Comparison of ENCODE assay signal across 14 mouse cellular contexts in genomic region chr11:54845470-54846442, GRCm38 (mm10). TPM values are rescaled to one million over a fixed set of nuclear protein-coding genes. Genes with fewer than 3 reads are reported as not detected.
DNase-seq lines count a peak whose midpoint lies in the region; ATAC-seq lines count a peak whose summit lies in the region.
"Had no signal": no experiment of that assay in that cellular context is flagged by ENCODE, and none has a peak within 500 bp of the region (broad histone marks: within the 10 kb centered on the region; RNA-seq: fewer than 3 reads in every experiment).

No protein-coding gene starts in this region.

- H3K4me1 ChIP-seq in forebrain, embryonic 11.5 days (replicated peaks; ENCODE audit: control insufficient read depth, insufficient read depth, low read length) = 0 out of 2 replicates have a peak, but pooled peaks cover 2% of the 10 kb centered on the region
- peaks cover 8% of the 10 kb centered on the region; the same call in 1 of the 2 replicates for H3K4me1 ChIP-seq in forebrain, embryonic 15.5 days
- no peaks in the 10 kb centered on the region for H3K4me1 ChIP-seq in lung, embryonic 15.5 days
- peaks cover 21% of the 10 kb centered on the region for H3K4me1 ChIP-seq in embryonic facial prominence, embryonic 10.5 days
- peaks cover 17% of the 10 kb centered on the region for H3K4me1 ChIP-seq in midbrain, embryonic 12.5 days

- H3K4me3 ChIP-seq in forebrain, embryonic 11.5 days (ENCODE audit: low read depth, low read length) = no peak overlapping the region
- no peak overlapping the region for H3K4me3 ChIP-seq in forebrain, embryonic 15.5 days
- H3K4me3 ChIP-seq in lung, embryonic 15.5 days = no peak overlapping the region
- no peak overlapping the region for H3K4me3 ChIP-seq in embryonic facial prominence, embryonic 10.5 days
- no peak overlapping the region for H3K4me3 ChIP-seq in midbrain, embryonic 12.5 days
- H3K4me3 ChIP-seq: liver, embryonic 12.5 days; megakaryocyte, embryonic 14.5 days; stomach, embryonic 15.5 days had no signal

- H3K9ac ChIP-seq in forebrain, embryonic 11.5 days (ENCODE audit: low read length) = no peak overlapping the region
- H3K9ac ChIP-seq in forebrain, embryonic 15.5 days (replicated peaks) = no peak overlapping the region
- H3K9ac ChIP-seq in lung, embryonic 15.5 days = no peak overlapping the region
- H3K9ac ChIP-seq in midbrain, embryonic 12.5 days (replicated peaks) = no peak overlapping the region
- H3K9ac ChIP-seq: liver, embryonic 12.5 days; stomach, embryonic 15.5 days had no signal

- no peaks in the 10 kb centered on the region for H3K27me3 ChIP-seq in forebrain, embryonic 11.5 days (ENCODE audit: control insufficient read depth, insufficient read depth, low read length)
- no peaks in the 10 kb centered on the region for H3K27me3 ChIP-seq in forebrain, embryonic 15.5 days
- H3K27me3 ChIP-seq in lung, embryonic 15.5 days = no peaks in the 10 kb centered on the region
- H3K27me3 ChIP-seq in embryonic facial prominence, embryonic 10.5 days (replicated peaks; ENCODE audit: low read depth, poor library complexity, severe bottlenecking) = no peaks in the 10 kb centered on the region
- H3K27me3 ChIP-seq in midbrain, embryonic 12.5 days = no peaks in the 10 kb centered on the region
- H3K27me3 ChIP-seq: liver, embryonic 12.5 days; megakaryocyte, embryonic 14.5 days; stomach, embryonic 15.5 days had no signal

- 0 out of 2 replicates have a peak overlapping the region, but pooled peaks have one; percentile 18 for H3K27ac ChIP-seq in forebrain, embryonic 11.5 days (ENCODE audit: low read depth, low read length)
- H3K27ac ChIP-seq in forebrain, embryonic 15.5 days (replicated peaks) = no peak overlapping the region
- H3K27ac ChIP-seq in lung, embryonic 15.5 days = peak overlapping the region; percentile 7; the same call in 1 of the 2 replicates
- H3K27ac ChIP-seq in embryonic facial prominence, embryonic 10.5 days (replicated peaks) = peak overlapping the region; percentile 35
- H3K27ac ChIP-seq in midbrain, embryonic 12.5 days (replicated peaks) = peak overlapping the region; percentile 61
- H3K27ac ChIP-seq: liver, embryonic 12.5 days; stomach, embryonic 15.5 days had no signal

- 54% methylated on average over 8 of the region's 8 CpGs for WGBS in forebrain, embryonic 11.5 days
- 42% methylated on average over 8 of the region's 8 CpGs for WGBS in forebrain, embryonic 15.5 days
- WGBS in lung, embryonic 15.5 days = 54% methylated on average over 8 of the region's 8 CpGs
- 62% methylated on average over 8 of the region's 8 CpGs for WGBS in embryonic facial prominence, embryonic 10.5 days
- 30% methylated on average over 8 of the region's 8 CpGs for WGBS in midbrain, embryonic 12.5 days

- DNase-seq in forebrain, embryonic 11.5 days (ENCODE audit: low spot score) = no peak
- DNase-seq in lung, postnatal 10 days = no peak
- DNase-seq in embryonic facial prominence, embryonic 10.5 days (ENCODE audit: low spot score) = no peak
- no peak for DNase-seq in cerebellum, adult 11 months
- no peak for DNase-seq in kidney, postnatal 25 days
- DNase-seq: heart, postnatal 4 days; kidney, postnatal 36 days; right cerebral cortex, adult 18-20 months had no signal

- H3K36me3 ChIP-seq in forebrain, embryonic 11.5 days (ENCODE audit: control insufficient read depth, insufficient read depth, low read length) = no peaks in the 10 kb centered on the region
- H3K36me3 ChIP-seq in forebrain, embryonic 15.5 days = peaks cover 2% of the 10 kb centered on the region; the same call in 1 of the 2 replicates
- H3K36me3 ChIP-seq in lung, embryonic 15.5 days = no peaks in the 10 kb centered on the region
- H3K36me3 ChIP-seq in embryonic facial prominence, embryonic 10.5 days (replicated peaks) = no peaks in the 10 kb centered on the region
- H3K36me3 ChIP-seq in midbrain, embryonic 12.5 days = no peaks in the 10 kb centered on the region
- H3K36me3 ChIP-seq: liver, embryonic 12.5 days; stomach, embryonic 15.5 days had no signal

- ATAC-seq in forebrain, embryonic 11.5 days (replicated peaks; ENCODE audit: low FRiP score) = no peak
- no peak for ATAC-seq in forebrain, embryonic 15.5 days (replicated peaks)
- ATAC-seq in lung, embryonic 15.5 days (ENCODE audit: borderline replicate concordance, extremely low read depth, low FRiP score, low TSS enrichment) = no peak
- peak; percentile 27; the same call in 1 of the 2 replicates for ATAC-seq in midbrain, embryonic 12.5 days (ENCODE audit: low FRiP score, low read depth)
- ATAC-seq: liver, embryonic 12.5 days had no signal

- no peaks in the 10 kb centered on the region for H3K9me3 ChIP-seq in forebrain, embryonic 11.5 days (ENCODE audit: control insufficient read depth, low read length)
- H3K9me3 ChIP-seq in forebrain, embryonic 15.5 days = no peaks in the 10 kb centered on the region
- H3K9me3 ChIP-seq in lung, embryonic 15.5 days = no peaks in the 10 kb centered on the region
- no peaks in the 10 kb centered on the region for H3K9me3 ChIP-seq in embryonic facial prominence, embryonic 10.5 days
- no peaks in the 10 kb centered on the region for H3K9me3 ChIP-seq in midbrain, embryonic 12.5 days
- H3K9me3 ChIP-seq: liver, embryonic 12.5 days; megakaryocyte, embryonic 14.5 days; stomach, embryonic 15.5 days had no signal

- no peak overlapping the region for H3K4me2 ChIP-seq in forebrain, embryonic 11.5 days (ENCODE audit: low read depth, low read length, severe bottlenecking)
- H3K4me2 ChIP-seq in forebrain, embryonic 15.5 days (replicated peaks) = no peak overlapping the region
- H3K4me2 ChIP-seq in lung, embryonic 15.5 days = no peak overlapping the region
- H3K4me2 ChIP-seq in midbrain, embryonic 12.5 days (replicated peaks) = no peak overlapping the region
- H3K4me2 ChIP-seq: liver, embryonic 12.5 days; stomach, embryonic 15.5 days had no signal

RNA-seq across cellular contexts. Expression of gene Lyrm7, which starts 15.0 kb away (rescaled TPM):
- 6.4 and 8.6 TPM in 2 replicates for polyA plus RNA-seq in forebrain, embryonic 11.5 days (2014; fragmentation: Nextera tagmentation; extraction: Ambion mirVana)
- polyA plus RNA-seq in forebrain, embryonic 15.5 days (2015; fragmentation: Nextera tagmentation; extraction: Ambion mirVana) = 12.9 and 13.9 TPM in 2 replicates
- polyA plus RNA-seq in lung, embryonic 15.5 days (2015; fragmentation: Nextera tagmentation; extraction: Ambion mirVana) = 5.7 and 9.7 TPM in 2 replicates
- 6.7 and 6.9 TPM in 2 replicates for polyA plus RNA-seq in embryonic facial prominence, embryonic 10.5 days (2016; fragmentation: Nextera tagmentation; extraction: Ambion mirVana)
- polyA plus RNA-seq in midbrain, embryonic 12.5 days (2016; fragmentation: Nextera tagmentation; extraction: Ambion mirVana) = 8.9 TPM in 2 replicates

RNA-seq across cellular contexts. Expression of gene Hint1, which starts 20.4 kb away (rescaled TPM):
- polyA plus RNA-seq in forebrain, embryonic 11.5 days (2014; fragmentation: Nextera tagmentation; extraction: Ambion mirVana) = 633 and 702 TPM in 2 replicates
- 778 and 784 TPM in 2 replicates for polyA plus RNA-seq in forebrain, embryonic 15.5 days (2015; fragmentation: Nextera tagmentation; extraction: Ambion mirVana)
- 603 and 672 TPM in 2 replicates for polyA plus RNA-seq in lung, embryonic 15.5 days (2015; fragmentation: Nextera tagmentation; extraction: Ambion mirVana)
- polyA plus RNA-seq in embryonic facial prominence, embryonic 10.5 days (2016; fragmentation: Nextera tagmentation; extraction: Ambion mirVana) = 643 and 644 TPM in 2 replicates
- polyA plus RNA-seq in midbrain, embryonic 12.5 days (2016; fragmentation: Nextera tagmentation; extraction: Ambion mirVana) = 664 and 700 TPM in 2 replicates

RNA-seq across cellular contexts. Expression of gene Gpx3, which starts 56.5 kb away (rescaled TPM):
- polyA plus RNA-seq in forebrain, embryonic 11.5 days (2014; fragmentation: Nextera tagmentation; extraction: Ambion mirVana) = 52.8 and 61.6 TPM in 2 replicates
- polyA plus RNA-seq in forebrain, embryonic 15.5 days (2015; fragmentation: Nextera tagmentation; extraction: Ambion mirVana) = 17.0 and 17.2 TPM in 2 replicates
- 149 and 200 TPM in 2 replicates for polyA plus RNA-seq in lung, embryonic 15.5 days (2015; fragmentation: Nextera tagmentation; extraction: Ambion mirVana)
- 72.8 and 90.1 TPM in 2 replicates for polyA plus RNA-seq in embryonic facial prominence, embryonic 10.5 days (2016; fragmentation: Nextera tagmentation; extraction: Ambion mirVana)
- 36.1 and 39.7 TPM in 2 replicates for polyA plus RNA-seq in midbrain, embryonic 12.5 days (2016; fragmentation: Nextera tagmentation; extraction: Ambion mirVana)

RNA-seq across cellular contexts. Expression of gene Cdc42se2, which starts 58.3 kb away (rescaled TPM):
- polyA plus RNA-seq in forebrain, embryonic 11.5 days (2014; fragmentation: Nextera tagmentation; extraction: Ambion mirVana) = 221 and 230 TPM in 2 replicates
- polyA plus RNA-seq in forebrain, embryonic 15.5 days (2015; fragmentation: Nextera tagmentation; extraction: Ambion mirVana) = 188 and 196 TPM in 2 replicates
- polyA plus RNA-seq in lung, embryonic 15.5 days (2015; fragmentation: Nextera tagmentation; extraction: Ambion mirVana) = 70.9 and 74.8 TPM in 2 replicates
- polyA plus RNA-seq in embryonic facial prominence, embryonic 10.5 days (2016; fragmentation: Nextera tagmentation; extraction: Ambion mirVana) = 144 and 160 TPM in 2 replicates
- 251 and 254 TPM in 2 replicates for polyA plus RNA-seq in midbrain, embryonic 12.5 days (2016; fragmentation: Nextera tagmentation; extraction: Ambion mirVana)
